Mouse (Mus musculus) lung, postnatal 36 days (tissue): ENCODE measurements around the gene Agbl2.
"Not testable (repeated sequence)": the region's sequence is repeated elsewhere in the genome, so short reads cannot be mapped to it uniquely, and the experiment has no call there.

Experiments
- DNase-seq: peaks from one replicate; pipeline ENCODE4 v3.0.0; 2022; ENCODE audit warnings: mixed read lengths

Gene Agbl2

DNA sequence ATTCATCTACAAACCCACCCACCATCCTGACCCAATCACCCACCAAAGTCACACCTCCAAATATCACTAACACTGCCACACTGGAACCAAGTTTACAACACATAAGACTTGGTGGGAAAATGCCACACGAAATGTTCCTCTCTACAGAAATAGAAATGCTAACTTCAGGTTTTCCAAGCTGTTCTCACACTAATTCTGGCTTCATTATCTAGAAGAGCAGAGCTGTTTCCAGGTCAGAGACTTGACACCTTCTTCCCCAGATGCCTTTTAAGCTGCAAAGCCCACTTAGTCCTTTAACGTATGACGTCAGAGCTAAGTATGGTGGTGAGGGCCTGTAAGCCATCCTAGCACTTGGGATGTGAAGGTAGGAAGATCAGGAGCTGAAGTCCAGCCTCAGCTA lies 36.2 kb downstream of the Agbl2 start:
- no peak for DNase-seq

DNA sequence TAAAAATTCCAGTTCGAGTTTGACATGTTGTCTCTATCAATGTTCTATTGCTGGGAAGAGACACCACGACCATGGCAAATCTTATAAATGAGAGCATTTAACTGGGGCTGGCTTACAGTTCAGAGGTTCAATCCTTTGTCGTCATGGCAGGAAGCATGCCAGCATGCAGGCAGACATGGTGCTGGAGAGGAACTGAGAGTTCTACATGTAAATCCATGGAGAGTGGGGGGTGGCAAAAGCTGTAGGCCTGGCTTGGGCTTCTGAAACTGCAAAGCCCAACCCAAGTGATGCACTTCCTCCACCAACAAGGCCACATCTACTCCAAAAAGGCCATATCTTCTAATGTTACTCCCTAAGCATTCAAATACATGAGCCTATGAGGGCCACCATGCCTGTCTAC lies 38.4 kb downstream of the Agbl2 start:
- DNase-seq, result no peak

DNA sequence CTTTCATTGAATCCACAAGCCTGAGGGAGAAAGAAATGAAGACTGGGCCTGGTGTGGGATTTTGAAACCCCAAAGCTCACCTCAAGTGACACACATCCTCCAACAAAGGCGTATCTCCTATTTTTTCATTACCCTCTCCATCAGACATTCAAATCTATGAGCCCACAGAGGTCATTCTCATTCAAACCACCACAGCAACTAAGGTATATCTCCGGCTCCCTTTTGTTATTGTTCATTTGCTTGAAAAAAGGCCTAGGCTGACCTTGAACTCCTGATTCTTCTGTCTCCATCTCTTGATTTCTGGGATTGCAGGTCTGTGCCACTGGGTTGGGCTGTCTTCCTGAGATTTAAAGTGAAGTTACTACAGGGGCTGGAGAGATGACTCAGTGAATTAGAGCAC lies 40.5 kb downstream of the Agbl2 start:
- DNase-seq, result no peak

DNA sequence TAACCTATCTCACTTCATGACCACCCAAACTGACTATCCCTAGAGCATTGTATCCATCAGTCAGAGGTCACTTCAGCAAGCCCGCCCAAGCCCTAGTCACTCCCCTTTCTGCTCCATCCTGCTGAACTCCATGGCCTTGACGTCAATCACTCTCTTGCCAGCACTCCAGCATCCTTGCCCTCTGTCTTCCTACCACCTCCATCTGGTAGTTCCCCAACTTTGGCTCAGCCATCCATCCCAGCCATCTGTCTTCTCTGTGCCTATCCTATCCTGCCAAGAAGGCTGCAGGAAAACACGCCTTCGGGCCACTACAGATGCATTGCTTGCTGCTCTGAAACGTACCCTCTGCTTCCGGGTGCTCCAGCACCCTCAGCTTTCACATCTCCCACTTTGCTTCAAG lies 41.3 kb downstream of the Agbl2 start:
- no peak for DNase-seq

DNA sequence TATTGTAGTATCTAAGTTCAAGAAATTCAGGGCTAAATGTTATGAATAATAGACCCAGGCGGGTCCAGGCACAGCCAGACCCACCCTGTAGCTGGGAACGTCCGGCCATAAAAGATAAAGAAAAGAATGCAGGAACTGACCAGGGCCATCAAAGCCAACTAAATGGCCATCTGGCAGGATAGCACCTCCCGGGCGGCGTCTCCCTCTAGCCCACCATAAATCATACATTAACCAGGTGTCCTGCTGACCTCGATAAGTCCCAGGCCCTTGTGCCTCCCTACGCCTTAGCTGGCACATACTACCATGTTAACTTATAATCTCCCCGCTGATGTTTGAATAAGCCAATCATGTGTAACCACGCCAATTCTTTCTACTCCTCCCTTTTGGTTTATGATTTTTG lies 42.0 kb downstream of the Agbl2 start:
- not testable (repeated sequence) for DNase-seq

DNA sequence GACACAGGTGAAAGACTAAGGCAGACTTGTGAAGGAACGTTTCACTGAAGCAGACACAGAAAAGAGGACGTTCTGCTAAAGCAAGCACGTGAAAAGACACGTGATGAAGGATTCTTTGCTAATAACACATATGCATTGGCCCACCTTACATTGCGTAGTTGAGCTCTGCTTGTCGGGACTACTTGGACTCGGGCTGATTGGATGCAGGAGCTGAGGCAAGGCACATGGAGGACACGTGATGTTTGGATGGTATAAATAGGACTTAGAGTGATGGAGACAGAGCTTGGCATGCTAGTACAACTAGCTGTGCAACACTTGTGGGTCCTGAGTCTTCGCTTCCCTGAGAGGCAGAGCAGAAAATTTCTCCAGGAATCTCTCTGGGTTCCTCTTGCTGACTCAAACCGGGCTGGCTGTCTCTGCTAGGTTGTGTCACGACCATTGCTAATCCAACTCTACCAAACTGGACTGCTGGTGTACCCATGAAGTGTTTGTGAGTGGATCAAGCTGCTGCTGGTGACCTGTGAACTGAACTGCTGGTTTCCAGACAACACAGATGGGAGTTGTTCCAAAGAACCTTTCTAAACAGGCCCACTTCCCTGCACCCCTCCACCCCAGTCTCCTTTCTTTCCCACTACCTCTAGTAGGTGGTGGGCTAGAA lies 43.1 kb downstream of the Agbl2 start:
- DNase-seq, result peak; percentile 64

DNA sequence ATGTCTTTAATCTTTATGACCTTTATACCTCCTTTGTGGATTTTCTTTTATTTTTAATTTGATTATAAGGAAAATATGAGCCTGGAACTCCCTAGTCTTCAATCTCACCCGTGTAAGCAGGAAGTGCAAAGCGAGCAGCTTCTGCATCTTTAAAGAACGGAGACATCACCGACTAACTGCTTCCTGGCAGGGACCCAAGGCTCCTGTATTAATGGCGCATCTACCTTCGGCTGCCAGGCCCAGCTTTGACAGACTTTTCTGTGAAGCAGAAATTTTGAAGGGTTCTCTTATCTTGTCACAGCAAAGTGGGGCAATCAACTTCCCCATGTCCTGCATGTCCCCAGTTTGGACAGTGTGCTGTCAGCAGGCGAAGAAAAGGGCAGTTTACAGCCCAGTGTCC lies 46.2 kb downstream of the Agbl2 start:
- DNase-seq, result no peak

DNA sequence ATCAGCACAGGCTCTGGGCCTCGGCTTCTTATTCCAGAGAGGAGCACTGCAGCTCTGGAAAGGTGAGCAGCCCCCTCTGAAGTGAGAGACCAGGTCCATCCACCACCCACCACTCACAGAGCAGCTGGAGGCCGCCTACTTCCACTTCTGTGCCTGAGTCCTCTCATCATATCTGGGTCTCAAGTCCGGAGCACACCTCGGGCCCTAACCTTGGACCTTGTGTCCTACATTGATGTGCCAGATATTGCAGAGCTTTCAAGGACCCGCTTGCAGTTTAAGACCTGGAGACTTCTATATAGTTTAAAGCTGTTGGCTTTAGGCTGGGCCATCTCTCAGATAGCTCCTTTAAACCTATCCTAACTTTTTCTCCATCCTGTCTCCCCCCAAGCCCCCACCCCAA lies 51.0 kb downstream of the Agbl2 start:
- no peak for DNase-seq

DNA sequence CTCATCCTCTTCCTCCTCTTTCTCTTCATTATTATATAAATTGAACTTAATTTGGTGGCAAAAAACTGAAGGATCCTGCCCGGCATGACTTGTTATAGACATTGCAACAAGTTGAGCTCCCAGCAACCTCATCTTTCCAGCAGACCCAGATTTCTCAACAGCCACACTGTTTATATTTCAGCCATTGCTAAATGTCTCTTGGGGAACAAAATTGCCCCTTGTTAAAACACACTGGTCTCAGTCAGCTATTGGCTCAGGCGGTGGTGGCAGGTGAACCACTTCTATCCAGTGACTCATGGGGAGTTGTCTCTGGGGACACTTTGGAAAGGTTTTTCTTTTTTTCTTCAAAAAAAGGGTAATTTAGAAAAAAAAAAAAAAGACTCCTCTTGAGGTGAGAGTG lies 56.1 kb downstream of the Agbl2 start:
- DNase-seq, result peak; percentile 15

DNA sequence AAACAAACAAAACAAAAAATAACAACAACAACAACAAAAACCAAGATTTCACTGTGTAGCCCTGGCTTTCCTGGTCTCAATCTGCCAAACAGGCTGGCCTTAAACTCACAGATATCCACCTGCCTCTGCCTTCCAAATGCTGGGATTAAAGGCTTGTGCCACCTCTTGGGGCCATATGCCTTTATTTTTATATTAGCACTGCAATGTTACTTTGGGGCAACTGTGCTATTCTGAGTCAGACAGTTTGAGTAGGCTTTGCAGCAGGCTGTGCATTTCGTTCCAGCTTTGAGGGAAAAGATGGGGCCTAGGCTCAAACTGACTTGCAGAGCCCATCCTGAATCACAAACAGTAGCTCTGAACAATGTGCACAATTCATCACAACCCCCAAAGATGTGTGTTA lies 61.1 kb downstream of the Agbl2 start:
- no peak for DNase-seq

DNA sequence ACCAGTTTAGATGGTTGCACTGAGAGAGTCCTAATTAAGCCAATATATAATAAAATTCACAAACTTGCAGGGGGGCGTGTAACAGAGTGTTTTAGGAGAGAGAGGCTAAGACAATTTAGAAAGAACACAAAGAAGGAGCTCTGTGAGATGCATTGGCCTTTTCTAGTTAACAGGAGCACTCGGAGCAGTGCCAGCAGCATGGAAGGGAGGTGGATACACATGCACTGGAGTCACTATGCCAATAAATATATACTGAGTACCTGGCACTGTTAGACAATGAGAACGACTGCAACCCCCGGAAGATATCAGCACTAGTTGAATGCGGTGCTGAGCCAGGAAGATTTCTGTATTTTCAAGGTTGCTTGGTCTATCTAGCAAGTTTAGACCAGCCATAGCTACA lies 61.7 kb downstream of the Agbl2 start:
- no peak for DNase-seq

DNA sequence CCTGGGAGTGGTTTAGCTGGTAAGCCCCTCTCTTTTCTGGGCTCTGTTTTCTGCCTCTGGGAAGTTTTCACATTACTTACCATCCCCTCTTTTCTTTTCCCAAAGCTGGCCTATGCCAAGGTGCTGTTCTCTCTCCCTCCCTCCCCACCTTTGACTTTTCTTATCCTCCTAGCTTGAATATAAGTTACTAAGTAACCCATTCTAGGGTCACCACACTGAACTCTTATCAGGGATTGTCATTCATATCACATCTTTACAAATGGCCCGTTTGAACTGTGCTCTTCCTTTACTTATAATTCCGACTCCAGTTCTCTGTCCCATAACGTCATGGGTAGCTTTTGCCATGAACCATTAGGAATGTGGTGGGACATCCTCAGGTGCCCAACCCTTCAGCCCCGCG lies 62.7 kb downstream of the Agbl2 start:
- no peak for DNase-seq

DNA sequence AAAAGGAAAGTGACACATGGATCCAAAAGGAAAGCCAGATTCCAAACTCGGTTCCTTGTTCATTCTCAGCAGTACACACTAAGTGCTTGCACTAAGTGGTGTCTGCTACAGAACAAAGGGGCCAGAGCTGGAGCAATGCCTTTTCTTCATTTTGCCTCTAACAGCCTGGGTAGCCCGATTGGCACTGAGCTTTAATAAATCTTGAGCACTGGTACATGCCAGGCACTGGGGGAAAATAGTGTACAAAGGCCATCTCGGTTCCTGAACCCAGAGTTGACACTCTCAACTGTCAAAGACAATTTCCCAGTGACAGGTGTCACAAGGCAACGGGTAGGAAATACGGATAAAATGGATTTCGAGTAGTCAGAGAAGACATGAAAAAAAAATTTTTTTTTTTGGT lies 63.6 kb downstream of the Agbl2 start:
- peak; percentile 4 for DNase-seq

DNA sequence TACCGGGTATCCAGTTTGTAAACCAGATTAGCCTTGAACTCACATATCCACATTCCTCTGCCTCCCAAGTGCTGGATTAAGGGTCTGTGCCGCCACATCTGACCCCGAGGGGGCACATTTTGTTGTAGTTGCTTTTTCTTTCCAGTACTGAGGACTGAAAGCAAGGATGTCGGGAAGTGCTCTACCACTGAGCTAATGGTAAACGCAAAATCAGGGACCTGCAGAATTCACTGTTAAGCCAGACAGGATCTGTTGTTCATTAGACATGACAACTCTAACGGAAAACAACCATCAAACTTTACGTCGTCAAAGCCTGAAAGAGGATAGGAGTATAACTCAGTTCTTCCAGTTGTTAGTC lies 64.0 kb downstream of the Agbl2 start:
- no peak for DNase-seq

DNA sequence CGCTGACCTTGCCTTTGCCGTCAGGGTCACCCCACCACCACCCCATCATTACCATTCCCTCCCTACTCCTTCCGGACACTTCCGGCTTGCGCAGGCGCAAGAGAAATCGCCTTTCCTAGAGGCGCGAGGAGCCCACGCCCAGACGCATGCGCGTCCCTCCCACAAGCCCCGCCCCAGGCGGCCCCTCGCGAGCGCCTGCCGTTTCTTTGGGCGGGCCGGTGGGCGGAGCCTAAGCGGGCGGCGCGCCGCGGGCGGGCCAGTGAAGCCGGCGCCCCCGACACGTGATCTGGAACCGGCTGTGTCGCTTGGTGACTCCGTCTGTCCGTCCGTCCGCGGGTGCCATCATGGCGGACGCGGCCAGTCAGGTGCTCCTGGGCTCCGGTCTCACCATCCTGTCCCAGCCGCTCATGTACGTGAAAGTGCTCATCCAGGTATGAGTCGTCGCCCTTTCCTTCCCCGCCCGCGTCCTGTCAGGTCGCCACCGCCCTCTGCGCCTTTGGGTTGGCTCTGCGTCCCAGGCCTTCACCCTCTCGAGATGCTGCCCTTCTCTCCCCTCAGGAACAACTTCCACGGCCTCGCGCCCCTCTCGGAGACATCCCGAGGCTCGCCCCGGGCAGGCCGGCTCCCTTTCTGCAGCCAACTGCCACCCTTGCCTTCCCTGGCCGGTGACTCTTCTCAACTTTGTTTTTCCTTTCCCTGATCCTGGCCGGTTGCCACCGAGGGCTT lies 64.6 kb downstream of the Agbl2 start, which contains the start of gene Mtch2:
Gene Mtch2, plus strand, starts transcription at position 201 of the 726 bp plus-strand sequence.
- peak; percentile 98 for DNase-seq

DNA sequence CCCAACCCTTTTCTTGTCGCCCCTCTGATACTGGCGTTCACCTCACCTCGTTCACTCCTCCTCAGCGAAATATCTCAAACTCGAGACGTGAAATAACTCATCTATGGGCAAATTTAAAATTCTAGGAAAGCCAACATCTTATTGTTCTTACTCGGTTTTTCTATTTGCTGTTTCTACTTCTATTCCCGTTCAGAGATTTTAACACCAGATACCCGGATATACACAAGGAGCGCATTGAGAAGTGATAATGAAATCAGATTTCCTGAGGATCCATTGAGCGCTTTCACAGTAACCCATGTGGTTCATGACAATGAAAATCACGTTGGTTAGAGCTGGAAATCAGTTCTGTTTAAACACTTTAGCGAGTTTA lies 65.1 kb downstream of the Agbl2 start:
- no peak for DNase-seq

DNA sequence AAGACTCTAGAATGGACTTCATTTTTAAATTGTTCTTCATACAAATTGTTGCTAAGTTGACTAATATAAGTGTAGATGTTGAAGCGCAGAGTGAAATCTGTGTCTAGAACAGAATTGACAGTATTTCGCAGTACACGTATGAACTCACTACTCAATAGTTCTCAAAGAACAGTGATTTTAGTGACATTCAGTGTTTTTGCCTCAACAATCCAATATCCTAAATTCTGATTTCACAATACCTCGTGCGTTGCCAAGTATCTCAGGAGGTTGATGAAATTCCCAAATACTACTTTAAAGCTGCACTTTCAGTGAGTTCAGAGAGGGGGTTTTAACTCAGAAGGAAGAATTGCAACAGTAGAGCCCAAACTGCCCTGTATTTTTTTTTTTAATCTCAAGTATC lies 65.8 kb downstream of the Agbl2 start:
- DNase-seq, result peak; percentile 42

DNA sequence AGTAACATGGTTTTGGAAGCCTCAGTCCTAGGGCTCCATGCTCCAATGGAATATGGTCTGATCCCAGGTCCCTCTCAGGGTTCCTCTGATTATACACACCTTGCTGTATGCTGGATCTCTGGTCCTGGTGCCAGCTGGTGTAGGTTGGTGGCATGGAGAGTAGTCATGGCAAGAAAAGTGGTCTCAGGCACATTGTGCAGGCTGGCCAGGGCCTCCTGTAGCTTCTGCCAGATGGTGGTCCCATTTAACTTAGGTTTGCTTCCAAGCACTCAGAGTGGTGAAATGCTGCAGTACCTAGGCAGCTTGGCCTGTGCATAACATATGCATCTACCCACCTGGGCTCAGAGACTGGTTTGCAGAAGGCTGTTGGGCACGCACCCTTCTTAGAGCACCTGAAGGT lies 67.9 kb downstream of the Agbl2 start:
- DNase-seq, result no peak

DNA sequence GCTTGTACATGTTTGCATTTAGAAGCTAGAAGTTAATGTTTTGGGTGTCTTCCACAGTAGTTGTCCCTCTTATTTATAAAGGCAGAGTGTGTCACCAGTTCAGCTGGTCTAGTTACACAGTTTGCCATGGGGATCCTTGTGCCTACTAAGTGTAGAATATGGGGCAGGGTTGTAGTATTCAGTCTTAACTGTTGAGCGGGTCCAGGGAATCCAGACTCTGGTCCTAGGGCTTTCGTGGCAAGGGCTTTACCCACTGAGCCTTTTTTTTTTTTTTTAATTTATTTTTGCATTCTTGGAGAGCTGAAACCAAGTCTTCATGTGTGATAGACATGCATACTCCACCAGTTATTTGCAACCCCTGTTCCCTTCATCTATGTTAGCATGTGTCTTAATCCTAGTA lies 79.0 kb downstream of the Agbl2 start:
- no peak for DNase-seq

DNA sequence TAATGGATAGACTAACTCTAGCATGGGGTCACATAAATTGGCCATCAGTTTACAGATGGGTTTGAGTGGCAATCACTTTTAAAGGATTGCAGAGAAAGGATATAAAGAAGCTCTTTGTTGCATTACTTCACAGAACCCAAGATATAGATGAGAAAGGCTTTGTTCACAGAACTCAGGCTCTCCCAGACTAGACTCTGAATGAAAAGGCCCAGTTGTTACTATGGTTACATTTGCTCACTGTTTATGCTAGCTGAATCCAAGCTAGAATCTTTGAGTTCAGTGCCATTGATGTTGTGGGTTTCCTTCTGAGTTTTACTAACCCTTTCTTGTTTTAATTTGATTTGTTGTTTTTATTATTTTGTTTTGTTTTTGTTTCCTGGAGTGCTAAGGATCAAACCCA lies 81.7 kb downstream of the Agbl2 start:
- DNase-seq, result no peak

DNA sequence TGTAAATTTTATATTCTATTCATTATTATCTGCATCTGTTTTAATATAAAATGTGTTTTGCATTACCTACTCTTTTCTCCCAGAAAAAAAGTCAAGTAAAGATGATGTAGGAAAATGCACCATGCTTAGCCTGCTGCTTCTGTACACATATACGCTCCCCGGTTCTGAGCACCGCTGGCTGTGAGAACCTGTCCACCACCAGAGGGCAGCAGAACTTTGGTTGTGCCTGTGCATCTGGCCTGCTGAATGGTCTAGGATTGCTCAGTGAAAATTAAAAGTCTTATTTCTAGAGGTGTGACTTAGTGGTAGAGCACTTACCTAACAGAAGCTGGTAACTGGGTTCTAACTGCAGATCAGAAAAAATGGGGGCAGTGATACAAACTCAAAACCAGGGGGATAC lies 84.0 kb downstream of the Agbl2 start:
- peak; percentile 92 for DNase-seq

DNA sequence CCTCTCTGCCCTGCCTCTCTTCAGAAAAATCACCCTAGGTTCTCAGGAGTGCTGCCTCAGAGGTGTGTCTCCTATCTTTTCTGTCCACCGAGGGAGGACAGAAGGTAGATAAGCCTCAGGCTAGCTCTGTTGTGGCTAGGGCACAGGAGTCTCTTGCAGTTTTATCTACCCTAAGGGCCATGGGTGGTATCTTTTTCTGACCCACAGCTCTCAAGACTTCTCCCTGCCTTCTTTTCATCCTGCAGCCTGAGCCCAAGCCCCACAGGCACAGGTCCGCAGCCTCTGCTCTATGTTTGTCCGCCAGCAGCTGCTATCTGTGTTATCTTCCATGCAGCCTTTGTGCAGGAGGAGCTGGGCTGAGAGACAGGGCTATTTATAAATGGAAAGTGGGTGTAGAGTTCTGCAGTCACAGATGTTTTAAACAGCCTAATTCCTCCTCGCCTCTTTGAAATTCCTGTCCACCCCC lies 87.6 kb downstream of the Agbl2 start:
- DNase-seq, result peak; percentile 22

DNA sequence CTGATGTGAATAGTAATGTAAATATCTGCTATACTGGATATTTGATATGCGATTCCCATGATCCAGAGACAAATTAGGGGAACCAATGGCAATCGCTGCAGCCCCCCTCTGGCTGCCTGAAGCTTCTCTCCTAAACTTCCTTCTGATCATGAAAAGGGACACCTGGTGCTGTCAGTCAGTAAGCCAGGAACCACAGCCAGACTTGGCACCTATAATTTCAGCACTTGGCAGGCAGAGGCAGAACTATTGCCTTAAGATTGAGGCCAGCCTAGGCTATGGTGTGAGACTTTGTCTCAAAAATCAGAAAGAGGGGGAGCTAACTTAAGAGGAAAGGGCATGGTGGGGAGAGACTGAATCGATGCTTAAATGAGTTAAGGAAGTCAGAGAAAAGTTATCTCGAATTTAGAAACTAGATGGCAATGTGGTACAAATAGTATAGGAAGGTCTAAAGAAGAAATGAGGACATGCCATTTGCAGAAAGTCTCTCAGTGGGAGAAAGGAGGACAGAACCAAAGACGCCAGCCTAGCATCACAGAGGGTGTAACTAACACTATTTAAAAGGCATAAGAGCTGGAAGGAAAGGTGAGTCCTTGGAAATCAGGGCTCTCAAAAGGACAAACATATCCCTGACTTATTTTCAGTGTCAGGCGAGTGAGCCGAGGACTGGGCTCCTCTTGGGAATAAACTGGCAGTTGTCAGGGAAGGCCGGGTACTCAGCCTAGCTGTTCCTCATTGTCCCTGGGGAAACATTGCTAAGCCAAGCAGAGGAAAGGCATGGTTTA lies 88.8 kb downstream of the Agbl2 start:
- peak; percentile 59 for DNase-seq

DNA sequence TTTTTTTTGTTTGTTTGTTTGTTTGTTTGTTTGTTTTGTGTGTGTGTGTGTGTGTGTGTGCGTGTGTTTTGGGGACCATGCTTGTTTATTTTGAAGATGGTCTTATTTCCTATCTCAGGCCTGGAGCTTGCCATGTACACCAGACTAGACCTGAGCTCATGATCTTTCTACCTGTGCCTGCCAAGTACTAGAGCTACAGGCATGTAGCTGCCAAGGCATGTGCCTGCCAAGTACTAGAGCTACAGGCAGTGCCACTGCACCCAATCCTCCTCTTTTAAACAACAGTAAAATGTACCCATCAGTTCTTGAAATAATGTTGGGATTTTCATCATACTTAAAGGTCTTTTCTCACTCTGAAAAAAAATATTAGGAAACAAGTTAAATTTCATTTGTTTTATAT lies 91.5 kb downstream of the Agbl2 start:
- DNase-seq, result no peak
